Mouse (Mus musculus) erythroblast, adult 5-6 weeks (primary cell): Measurements from ENCODE around the gene Wnk4. TPM values are rescaled to one million over a fixed set of nuclear protein-coding genes. Genes with fewer than 3 reads are reported as not detected.
A peak's percentile ranks its signal among the peaks of the same experiment; 100 is the strongest.

Source experiments
- ATAC-seq: replicated peaks from 2 replicates; pipeline ENCODE4 v1.8.0; 2016; ENCODE audit warnings: moderate number of reproducible peaks, mild to moderate bottlenecking, moderate TSS enrichment, inconsistent platforms; ENCODE audit not compliant: poor library complexity, low FRiP score, severe bottlenecking
- total RNA-seq, 2 experiments: library from RNA; stranded (forward) in 1 of 2; stranded (reverse) in 1 of 2; fragments of 150-400 nt in 1 of 2; fragments of 200-764, 138-1000 nt in 1 of 2; gene quantifications; 2 replicates each; pipeline versions ENCODE4 v1.2.3 to v1.2.4; 2015 to 2017; ENCODE audit warnings: low replicate concordance in 2 of 2

Wnk4 gene
- total RNA-seq, 2 experiments from 2014 or later, result 6.0 to 17.7 TPM

DNA sequence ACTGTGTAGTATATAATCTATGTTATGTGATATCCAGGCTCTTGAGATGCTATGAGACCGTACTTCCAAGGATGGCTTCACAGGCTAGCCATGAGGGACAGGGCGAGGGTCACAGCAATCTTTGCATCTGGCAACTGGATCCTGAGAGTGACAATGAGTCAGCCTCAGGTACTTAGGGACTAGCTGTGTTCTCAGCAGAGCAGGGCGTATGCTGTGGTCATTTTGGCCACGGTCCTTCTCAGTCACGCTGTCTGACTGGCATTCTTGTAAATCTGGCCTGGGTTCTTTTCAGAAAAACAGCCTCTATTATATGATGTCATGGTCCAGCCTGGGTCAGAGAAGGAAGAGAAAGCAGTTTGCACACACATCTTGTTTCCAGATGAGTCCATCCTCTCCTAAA lies 23.6 kb upstream of the Wnk4 start:
- no peak for ATAC-seq

DNA sequence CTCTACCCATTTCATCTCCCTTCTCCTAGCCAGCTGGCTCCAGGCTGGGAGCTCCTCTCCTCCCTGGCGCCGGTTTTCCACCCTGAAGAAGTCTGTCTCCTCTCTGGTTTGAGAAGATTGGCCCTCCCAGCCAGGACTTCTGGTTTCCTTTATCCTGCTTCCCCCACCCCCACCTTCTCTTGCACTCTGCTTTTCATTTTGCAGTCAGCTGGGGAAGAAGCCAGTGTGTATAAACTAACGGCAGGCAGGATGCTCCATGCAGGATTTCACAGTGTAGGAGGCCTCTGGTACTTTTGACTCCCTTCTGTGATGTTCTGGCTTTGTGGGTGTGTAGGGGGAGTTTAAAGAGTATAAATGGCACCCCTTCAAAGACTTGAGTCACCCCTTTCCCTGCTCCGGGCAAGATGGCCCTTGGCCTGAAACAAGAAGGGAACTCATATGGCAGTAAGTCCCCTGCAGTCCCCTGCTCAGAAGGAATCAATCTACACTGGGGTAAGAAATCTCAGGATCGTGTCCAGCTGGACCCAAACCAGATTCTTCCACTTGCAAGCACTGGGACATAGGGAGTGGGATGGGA lies 22.2 kb upstream of the Wnk4 start:
- no peak for ATAC-seq

DNA sequence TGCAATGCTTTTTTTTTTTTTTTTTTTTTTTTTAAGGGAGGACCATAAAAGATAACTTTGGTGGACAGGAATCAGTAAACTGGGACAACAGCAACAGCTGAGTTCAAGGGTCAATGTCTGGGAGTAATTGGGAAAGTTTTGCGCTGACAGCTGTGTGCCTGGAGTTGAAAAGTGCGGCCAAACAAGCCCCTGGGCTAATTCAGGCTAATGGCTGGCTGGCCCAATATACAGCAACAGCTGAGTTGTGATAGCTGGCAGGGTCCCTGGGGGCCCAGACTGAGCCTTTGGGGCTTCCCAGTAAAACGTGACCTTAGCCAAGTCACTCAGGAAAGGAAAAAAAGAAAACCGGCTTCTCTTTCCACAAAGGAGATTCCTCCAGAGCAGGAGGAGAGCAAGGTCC lies 15.3 kb upstream of the Wnk4 start:
- no peak for ATAC-seq

- no peak for ATAC-seq
Observed at GRCm38 (mm10) chr11:101245855-101246701, 14.3 kb upstream of the Wnk4 start, which contains the start of gene Ramp2. Gene Ramp2, plus strand, starts transcription at chr11:101246028.

- ATAC-seq, result no peak
Observed at GRCm38 (mm10) chr11:101246702-101247012, 13.7 kb upstream of the Wnk4 start.

DNA sequence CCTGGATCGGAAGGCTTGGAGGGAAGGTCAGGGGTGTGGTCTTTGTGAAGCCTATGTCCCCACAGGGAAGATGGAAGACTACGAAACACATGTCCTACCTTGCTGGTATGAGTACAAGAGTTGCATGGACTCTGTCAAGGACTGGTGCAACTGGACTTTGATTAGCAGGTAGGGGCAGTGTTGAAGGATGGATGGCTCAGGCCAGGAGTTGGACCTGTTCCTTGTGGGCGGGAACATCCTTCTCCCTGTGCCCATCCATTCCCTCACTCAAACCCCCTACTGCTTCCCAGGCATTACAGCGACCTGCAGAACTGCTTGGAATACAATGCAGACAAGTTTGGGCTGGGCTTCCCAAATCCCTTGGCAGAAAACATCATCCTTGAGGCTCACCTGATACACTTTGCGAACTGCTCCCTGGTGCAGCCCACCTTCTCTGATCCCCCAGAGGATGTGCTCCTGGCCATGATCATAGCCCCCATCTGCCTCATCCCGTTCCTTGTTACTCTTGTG lies 12.8 kb upstream of the Wnk4 start:
- no peak for ATAC-seq

- ATAC-seq, result 0 out of 2 replicates have a peak, but pooled peaks have one; percentile 50
Observed at GRCm38 (mm10) chr11:101248258-101248994, 11.9 kb upstream of the Wnk4 start.

DNA sequence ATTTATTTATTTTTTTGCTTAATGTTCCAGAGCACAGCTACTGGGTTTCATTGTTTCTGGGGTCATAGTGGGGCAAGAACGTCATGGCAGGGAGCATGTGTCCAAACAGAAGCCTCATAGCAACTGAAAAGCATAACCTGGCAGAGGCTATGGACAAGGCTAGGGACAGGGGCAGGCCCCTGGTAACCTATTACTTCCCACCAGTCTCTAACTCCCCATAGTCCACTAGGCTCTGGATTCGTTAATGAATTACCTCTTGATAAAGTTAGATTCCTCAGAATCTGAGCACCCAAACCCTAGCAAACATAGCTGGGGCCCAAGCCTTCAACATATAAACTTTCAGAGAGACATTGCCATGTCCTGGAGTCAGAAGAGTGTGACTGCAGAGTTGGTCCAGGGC lies 9.3 kb upstream of the Wnk4 start:
- no peak for ATAC-seq

- ATAC-seq, result peak; percentile 44
Observed at GRCm38 (mm10) chr11:101252941-101253340, 7.4 kb upstream of the Wnk4 start.

DNA sequence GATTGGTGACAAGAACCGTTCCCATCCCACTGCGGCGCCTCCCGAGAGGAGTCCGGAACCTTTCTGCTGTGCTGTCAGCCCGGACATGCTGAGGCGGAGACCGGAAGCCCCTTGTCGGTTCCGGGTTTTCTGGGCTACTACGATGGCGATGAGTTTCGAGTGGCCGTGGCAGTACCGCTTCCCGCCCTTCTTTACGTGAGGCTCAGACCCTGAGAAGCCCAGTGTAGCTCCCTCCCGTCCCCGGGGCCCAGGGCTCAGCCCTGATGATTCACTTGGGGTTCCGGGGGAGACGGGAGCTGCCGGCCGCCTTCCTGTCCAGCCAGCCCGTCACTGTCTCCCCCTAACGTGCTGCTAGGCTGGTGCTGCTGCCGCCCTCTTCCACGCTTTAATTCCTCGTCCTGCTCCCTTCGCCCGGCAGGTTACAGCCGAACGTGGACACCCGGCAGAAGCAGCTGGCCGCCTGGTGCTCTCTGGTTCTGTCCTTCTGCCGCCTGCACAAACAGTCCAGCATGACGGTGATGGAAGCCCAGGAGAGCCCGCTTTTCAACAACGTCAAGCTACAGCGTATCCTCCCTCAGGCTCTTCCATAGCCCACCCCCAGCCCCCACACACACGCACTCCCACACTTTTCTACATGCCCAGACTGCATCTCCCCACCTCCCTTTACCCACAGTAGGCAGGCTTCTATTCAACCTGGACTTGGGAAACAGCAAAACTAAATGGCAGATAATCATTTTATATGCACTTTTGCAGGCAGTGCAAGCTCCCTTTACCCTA lies 6.6 kb upstream of the Wnk4 start, which contains the start of gene Vps25:
Vps25 (plus strand) TSS at position 95 of the 777 bp plus-strand sequence.
- ATAC-seq, result peak; percentile 93

DNA sequence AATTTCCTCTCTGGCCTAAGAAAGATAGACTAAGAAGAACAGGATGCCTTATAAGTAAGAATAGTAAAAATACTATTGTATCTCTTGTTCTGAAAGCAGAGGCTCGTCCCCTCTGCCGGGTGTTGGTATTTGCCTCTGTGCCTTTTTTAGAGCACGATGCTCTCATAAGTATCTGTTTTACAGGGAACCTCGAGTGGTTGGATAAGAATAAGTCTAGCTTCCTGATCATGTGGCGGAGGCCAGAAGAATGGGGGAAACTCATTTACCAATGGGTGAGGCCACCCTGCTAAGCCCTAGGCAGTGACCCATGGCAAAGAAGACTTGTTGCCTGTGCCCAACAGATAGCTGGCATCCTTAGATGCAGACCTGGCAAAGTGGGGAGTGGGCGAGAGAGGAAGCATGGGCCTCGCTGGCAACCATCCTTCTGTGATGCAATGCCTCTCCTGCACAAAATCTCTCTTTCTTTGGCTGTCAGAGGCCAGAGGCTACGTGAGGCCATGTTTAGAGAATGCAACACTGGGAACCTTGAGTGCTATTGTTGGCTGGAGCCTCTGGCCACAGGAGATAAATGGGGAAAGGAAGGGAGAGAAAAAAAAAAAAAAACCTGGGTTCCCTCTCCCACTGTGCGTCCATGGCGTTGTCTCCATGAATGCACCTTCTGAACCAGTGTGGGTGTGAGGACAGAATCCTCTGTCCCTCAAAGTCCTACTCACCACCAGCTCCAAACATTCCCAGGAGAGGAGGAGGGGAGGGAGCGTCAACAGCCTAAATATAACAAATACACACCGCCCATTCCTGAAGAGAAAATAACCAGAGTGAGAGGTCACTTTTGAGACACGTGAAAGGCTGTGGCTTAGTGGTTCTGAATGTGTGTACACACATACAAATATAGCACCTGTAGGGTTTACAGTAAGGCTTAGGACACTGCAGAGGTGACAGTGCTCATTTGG lies 4.3 kb upstream of the Wnk4 start:
- ATAC-seq, result no peak

GRCm38 (mm10) chr11:101259261-101259712 lies 1.1 kb upstream of the Wnk4 start:
- peak; percentile 31; the same call in 1 of the 2 replicates for ATAC-seq

DNA sequence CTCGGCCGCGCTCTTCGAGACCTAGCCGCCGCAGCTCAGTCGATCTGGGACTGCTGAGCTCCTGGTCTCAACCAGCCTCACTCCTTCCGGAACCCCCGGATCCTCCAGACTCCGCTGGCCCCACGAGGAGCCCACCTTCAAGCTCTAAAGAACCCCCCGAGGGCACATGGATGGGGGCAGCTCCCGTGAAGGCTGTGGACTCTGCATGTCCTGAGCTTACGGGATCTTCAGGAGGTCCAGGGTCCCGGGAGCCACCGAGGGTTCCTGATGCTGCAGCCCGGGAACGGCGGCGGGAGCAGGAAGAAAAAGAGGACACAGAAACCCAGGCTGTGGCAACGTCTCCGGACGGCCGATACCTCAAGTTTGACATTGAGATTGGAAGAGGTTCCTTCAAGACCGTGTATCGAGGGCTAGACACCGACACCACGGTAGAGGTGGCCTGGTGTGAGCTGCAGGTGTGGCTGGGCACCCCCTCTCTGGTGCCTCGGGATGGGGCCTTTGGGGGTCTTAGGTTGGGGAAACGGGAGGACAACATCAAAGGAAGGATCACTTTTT lies 536 bp downstream of the Wnk4 start:
- peak; percentile 8; the same call in 1 of the 2 replicates for ATAC-seq

GRCm38 (mm10) chr11:101262272-101262967 lies 2.1 kb downstream of the Wnk4 start:
- ATAC-seq, result no peak

DNA sequence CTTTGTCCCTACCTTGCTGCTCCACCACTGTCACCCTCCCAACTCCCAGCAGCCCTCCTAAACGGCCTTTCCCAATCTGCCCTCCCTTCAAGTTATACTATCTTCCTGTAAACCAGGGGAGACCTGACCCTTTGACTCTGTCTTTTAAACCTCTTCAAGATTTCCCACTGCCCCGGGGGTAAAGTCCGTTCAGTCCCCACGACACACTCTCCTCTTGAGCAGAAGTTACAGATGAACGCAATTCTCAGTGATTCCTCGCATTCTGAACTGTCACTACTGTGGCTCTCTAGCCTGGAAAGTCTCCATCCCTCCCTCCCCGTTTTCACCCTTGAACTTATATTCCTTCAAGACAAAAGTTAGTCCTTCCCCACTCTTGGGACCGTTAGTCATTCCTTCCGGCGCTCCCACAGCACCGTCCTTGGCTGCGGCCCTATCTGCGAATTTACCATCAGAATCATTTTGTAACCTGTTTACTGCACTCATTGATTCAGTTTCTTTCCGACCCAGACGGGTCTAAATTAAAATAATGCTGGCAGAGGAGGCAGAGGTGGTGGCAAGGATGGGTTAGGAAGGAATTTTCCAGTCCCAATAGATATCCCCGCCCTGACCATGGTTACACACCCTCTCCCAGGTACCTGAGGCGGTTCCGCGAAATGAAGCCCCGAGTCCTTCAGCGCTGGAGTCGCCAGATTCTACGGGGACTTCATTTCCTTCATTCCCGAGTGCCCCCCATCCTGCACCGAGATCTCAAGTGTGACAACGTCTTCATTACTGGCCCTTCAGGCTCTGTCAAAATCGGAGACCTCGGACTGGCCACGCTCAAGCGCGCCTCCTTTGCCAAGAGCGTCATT lies 3.0 kb downstream of the Wnk4 start:
- ATAC-seq, result no peak

DNA sequence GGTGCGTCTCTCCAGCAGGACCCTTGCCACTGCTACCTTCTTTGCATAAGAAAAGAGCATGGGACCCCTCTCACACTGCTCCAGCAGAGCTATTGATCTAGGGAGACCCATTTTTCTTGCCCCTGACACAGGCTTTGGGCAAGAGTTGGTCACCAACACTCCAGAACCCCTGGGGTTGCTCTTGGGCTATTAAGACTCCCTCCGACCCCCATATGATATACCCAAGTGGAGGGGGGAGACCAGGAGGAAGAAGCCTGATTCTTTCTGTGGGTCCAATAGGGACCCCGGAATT lies 3.6 kb downstream of the Wnk4 start:
- ATAC-seq, result no peak

GRCm38 (mm10) chr11:101264954-101265471 lies 4.6 kb downstream of the Wnk4 start:
- no peak for ATAC-seq
